Mouse (Mus musculus) lung, postnatal 0 days (tissue): ENCODE results near the gene Dusp15. TPM values are rescaled to one million over a fixed set of nuclear protein-coding genes. Genes with fewer than 3 reads are reported as not detected.

Experiments
- ATAC-seq: fragments of 200-750 bp; cut with Nextera tagmentation; 2 replicates; pipeline ENCODE4 v1.8.0; 2017; ENCODE audit warnings: moderate library complexity
- DNase-seq: peaks from one replicate; pipeline ENCODE4 v3.0.0-alpha.2; 2016; ENCODE audit warnings: low spot score
- H3K27ac ChIP-seq: fragments of 300-500 bp; sonication (generic); 2 replicates; pipeline ENCODE4 v1.5.1; 2014; ENCODE audit warnings: antibody characterized with exemption, mild to moderate bottlenecking, low read length, mixed read lengths
- H3K27me3 ChIP-seq: fragments of 300-500 bp; sonication (generic); replicated peaks from 2 replicates; pipeline ENCODE4 v1.6.1; 2014; ENCODE audit warnings: low read length, mixed read lengths; ENCODE audit not compliant: insufficient read depth
- H3K36me3 ChIP-seq: fragments of 300-500 bp; sonication (generic); 2 replicates; pipeline ENCODE4 v1.6.1; 2014; ENCODE audit warnings: low read length, mixed read lengths; ENCODE audit not compliant: insufficient read depth
- H3K4me1 ChIP-seq: fragments of 300-500 bp; sonication (generic); 2 replicates; pipeline ENCODE4 v1.6.1; 2014; ENCODE audit warnings: antibody characterized with exemption, low read depth, low read length, mixed read lengths; ENCODE audit not compliant: insufficient read depth
- H3K4me2 ChIP-seq: fragments of 300-500 bp; sonication (generic); replicated peaks from 2 replicates; pipeline ENCODE4 v1.6.1; 2014; ENCODE audit warnings: low read depth, mild to moderate bottlenecking, low read length, moderate library complexity, mixed read lengths
- H3K4me3 ChIP-seq: fragments of 300-500 bp; sonication (generic); 2 replicates; pipeline ENCODE4 v1.5.1; 2014; ENCODE audit warnings: low read depth, low read length
- H3K9ac ChIP-seq: fragments of 300-500 bp; sonication (generic); replicated peaks from 2 replicates; pipeline ENCODE4 v1.6.1; 2014; ENCODE audit warnings: low read depth, mild to moderate bottlenecking
- H3K9me3 ChIP-seq: fragments of 300-500 bp; sonication (generic); 2 replicates; pipeline ENCODE4 v1.6.1; 2016; ENCODE audit warnings: low read length, mixed read lengths
- CTCF ChIP-seq: IDR thresholded peaks from 2 replicates; pipeline ENCODE4 v1.5.1; 2016; ENCODE audit warnings: antibody characterized with exemption, mild to moderate bottlenecking
- EP300 ChIP-seq: IDR thresholded peaks from 2 replicates; pipeline ENCODE4 v1.6.1; 2016; ENCODE audit warnings: antibody characterized with exemption, mild to moderate bottlenecking, control low read depth
- WGBS: fragments of 180-500 bp; shearing (Covaris S2); extraction: QIAGEN DNeasy Blood & Tissue Kit; methylation state at CpG from one replicate; pipeline ENCODE4 v1.1.7; 2014; 5-methylcytosine and 5-hydroxymethylcytosine counted together
- polyA plus RNA-seq: library from polyadenylated mRNA; unstranded; fragments of >200 nt; fragmentation: Nextera tagmentation; extraction: Ambion mirVana; gene quantifications from 2 replicates; pipeline ENCODE4 v1.2.1, GENCODE M21; 2015

Gene Dusp15
- polyA plus RNA-seq, 1 experiment from 2014 or later, result not detected

DNA sequence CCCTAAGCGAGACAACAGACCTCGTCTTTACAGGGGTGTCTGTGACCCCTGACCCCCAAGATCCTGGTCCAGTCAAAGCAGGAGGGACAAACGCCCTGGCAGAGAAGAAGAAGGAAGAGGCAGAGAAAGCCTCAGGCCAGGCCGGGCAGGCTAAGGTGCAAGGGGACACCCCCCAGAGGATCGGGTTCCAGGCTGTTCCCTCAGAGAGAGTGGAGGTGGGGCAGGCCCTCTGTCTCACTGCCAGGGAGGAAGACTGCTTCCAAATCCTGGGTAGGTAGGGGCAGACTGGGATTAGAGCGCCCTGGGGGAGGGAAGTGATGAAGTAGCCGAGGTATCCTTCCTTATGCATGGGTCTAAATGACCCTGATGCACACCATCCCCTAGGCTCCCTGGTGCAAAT lies 38.0 kb downstream of the Dusp15 start:
- no peaks in the 10 kb centered on the region for H3K9me3 ChIP-seq
- TF ChIP-seq CTCF, result no peak
- no peak for ATAC-seq
- H3K9ac ChIP-seq, result no peak overlapping the region
- 31% methylated on average over 7 of the region's 7 CpGs for WGBS
- DNase-seq, result no peak
- no peak overlapping the region for H3K4me2 ChIP-seq
- H3K36me3 ChIP-seq, result no peaks in the 10 kb centered on the region
- H3K27me3 ChIP-seq, result peaks cover 17% of the 10 kb centered on the region
- no peak overlapping the region for H3K27ac ChIP-seq
- H3K4me3 ChIP-seq, result no peak overlapping the region
- peaks cover 2% of the 10 kb centered on the region; the same call in 1 of the 2 replicates for H3K4me1 ChIP-seq

DNA sequence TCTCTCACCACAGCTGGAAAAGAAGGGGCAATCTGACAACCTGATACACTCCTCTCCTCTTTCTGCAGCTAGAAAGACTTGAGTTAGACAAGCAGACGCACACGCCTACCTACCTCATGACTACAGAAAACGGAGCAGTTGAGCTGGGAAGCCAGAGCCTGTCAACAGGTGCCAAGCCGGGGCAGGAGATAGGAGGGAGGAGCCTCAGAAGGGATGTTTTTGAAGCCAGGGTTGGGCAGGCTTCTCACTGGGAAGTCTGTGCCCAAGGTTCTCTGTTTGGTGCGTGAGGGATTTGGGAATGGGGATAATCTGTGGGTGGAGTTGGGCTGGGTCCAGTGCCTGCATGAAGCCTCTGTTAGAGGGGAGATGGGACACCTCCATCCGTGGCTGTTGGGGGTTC lies 40.1 kb downstream of the Dusp15 start:
- Histone ChIP-seq H3K27me3 (peaks cover 17% of the 10 kb centered on the region), H3K4me1 (peaks cover 2% of the 10 kb centered on the region; the same call in 1 of the 2 replicates), H3K36me3 (no peaks in the 10 kb centered on the region), H3K4me2 (no peak overlapping the region), H3K9ac (no peak overlapping the region), H3K4me3 (no peak overlapping the region), H3K9me3 (no peaks in the 10 kb centered on the region), H3K27ac (no peak overlapping the region)
- ATAC-seq, result no peak
- TF ChIP-seq EP300 (no peak), CTCF (no peak)
- WGBS, result 30% methylated on average over 6 of the region's 6 CpGs
- DNase-seq, result no peak

DNA sequence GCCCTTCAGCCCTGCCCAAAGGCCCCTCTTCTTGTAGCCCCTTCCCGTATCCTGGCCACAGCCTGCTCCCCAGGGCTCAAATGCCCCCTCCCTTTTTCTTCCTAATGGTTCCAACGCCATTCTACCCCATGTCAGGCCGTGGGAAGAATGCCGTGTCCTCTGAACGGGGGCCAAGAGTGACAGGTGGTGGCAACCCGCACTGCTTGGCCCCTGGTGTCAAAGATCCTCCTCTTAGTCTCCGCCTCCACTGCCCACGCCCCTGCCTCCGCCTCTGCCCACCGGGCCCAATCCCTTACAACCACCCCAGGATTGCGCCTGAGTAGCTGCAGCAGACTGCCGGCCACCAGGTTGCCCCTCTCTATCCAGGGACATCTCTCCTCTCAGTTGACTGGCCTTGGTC lies 40.5 kb downstream of the Dusp15 start, which contains the start of gene Mylk2:
Mylk2 (plus strand) TSS at position 322 of the 400 bp plus-strand sequence.
- Histone ChIP-seq H3K4me1 (peaks cover 2% of the 10 kb centered on the region; the same call in 1 of the 2 replicates), H3K9me3 (no peaks in the 10 kb centered on the region), H3K36me3 (no peaks in the 10 kb centered on the region), H3K27ac (no peak within 1 kb of the TSS), H3K27me3 (peaks cover 17% of the 10 kb centered on the region), H3K9ac (no peak within 1 kb of the TSS), H3K4me3 (no peak within 1 kb of the TSS), H3K4me2 (no peak within 1 kb of the TSS)
- 21% methylated on average over 12 of the region's 12 CpGs for WGBS
- TF ChIP-seq CTCF (no peak), EP300 (no peak)
- ATAC-seq, result no peak
- no peak for DNase-seq

DNA sequence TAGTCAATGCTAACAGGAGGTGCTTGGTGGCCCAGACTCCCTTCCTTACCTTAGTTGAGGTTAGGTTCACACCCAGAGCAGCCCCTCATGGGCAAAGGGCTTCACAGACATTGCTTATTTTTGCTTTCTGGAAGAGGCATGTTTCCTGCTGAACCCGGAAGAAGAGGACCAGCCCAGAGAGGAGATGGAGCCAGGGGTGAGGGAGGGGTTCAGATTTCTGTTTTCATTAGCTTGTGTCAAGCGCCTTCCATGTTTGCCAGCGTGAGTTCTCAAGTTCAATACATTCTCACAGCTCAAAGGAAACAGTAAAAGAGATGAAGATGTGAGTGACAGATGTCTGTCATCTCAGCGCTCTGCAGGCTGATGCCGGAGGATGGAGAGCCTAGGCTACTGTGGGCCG lies 41.6 kb downstream of the Dusp15 start:
- Histone ChIP-seq H3K36me3 (no peaks in the 10 kb centered on the region), H3K27ac (no peak overlapping the region), H3K9me3 (no peaks in the 10 kb centered on the region), H3K4me3 (no peak overlapping the region), H3K4me2 (no peak overlapping the region), H3K9ac (no peak overlapping the region), H3K27me3 (peaks cover 17% of the 10 kb centered on the region), H3K4me1 (peaks cover 2% of the 10 kb centered on the region; the same call in 1 of the 2 replicates)
- ATAC-seq (no peak), DNase-seq (no peak)
- no peak for TF ChIP-seq EP300
- 64% methylated on average over 6 of the region's 6 CpGs for WGBS

DNA sequence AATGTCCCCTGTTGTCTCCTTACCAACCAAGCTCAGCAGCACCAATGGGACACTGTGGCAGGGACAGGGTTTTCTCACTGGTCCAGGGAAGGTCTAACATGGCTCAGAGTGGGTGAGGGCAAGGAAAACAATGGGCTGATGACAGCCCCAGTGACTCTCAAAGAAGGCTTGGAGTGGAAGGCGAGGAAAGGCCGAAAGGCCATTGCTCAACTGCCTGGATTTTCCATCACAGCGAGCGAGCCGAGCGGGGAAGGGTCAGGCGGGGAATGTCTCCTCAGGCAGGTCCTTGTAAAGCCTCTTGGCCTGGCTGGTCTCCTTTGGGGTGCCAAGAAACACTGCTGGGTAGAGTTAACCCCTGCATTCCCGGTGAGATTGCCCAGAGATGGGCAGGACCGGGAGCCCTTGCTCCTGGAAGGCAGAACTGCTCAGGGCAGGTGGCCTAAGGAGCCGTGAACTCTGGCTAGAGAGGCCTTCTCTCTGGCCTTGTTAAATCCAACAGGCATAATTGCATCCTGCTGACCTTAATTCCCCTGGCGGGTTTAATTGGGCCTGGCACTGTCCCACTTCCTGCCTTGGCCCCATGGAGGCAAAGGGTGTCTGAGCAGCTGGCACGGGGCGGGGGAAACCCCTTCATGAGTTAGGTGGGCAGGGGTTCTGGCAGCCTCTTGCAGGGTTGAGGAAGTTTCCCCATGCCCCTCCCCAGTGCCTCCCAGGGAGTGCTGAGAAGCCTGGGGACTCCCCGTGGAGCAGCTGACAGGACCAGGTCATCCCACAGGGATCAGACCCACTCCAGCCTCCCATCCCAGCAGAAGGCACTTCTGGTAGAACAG lies 44.2 kb downstream of the Dusp15 start:
- H3K27me3 ChIP-seq, result peaks cover 10% of the 10 kb centered on the region
- ATAC-seq, result no peak
- no peaks in the 10 kb centered on the region for H3K36me3 ChIP-seq
- no peak overlapping the region for H3K4me3 ChIP-seq
- no peak for TF ChIP-seq CTCF
- TF ChIP-seq EP300, result no peak
- H3K27ac ChIP-seq, result no peak overlapping the region
- H3K4me2 ChIP-seq, result no peak overlapping the region
- no peak overlapping the region for H3K9ac ChIP-seq
- no peaks in the 10 kb centered on the region for H3K4me1 ChIP-seq
- WGBS, result 53% methylated on average over 14 of the region's 14 CpGs
- H3K9me3 ChIP-seq, result no peaks in the 10 kb centered on the region
- DNase-seq, result no peak

- no peaks in the 10 kb centered on the region for H3K4me1 ChIP-seq
- TF ChIP-seq CTCF (no peak), EP300 (no peak)
- ATAC-seq, result no peak
- no peak overlapping the region for H3K27ac ChIP-seq
- no peaks in the 10 kb centered on the region for H3K9me3 ChIP-seq
- no peaks in the 10 kb centered on the region for H3K36me3 ChIP-seq
- peaks cover 2% of the 10 kb centered on the region; the same call in 1 of the 2 replicates for H3K27me3 ChIP-seq
- WGBS, result 47% methylated on average over 9 of the region's 9 CpGs
- no peak overlapping the region for H3K9ac ChIP-seq
- H3K4me2 ChIP-seq, result no peak overlapping the region
- no peak for DNase-seq
- H3K4me3 ChIP-seq, result no peak overlapping the region
Observed at GRCm38 (mm10) chr2:152906274-152907037, 45.0 kb downstream of the Dusp15 start.
